Mouse (Mus musculus): Measurements from ENCODE around the gene Grip1.

- TF ChIP-seq POLR2A (IDR thresholded peaks at IDR 0.05; ENCODE audit: low read depth, low read length) (no peak), CTCF (IDR thresholded peaks at IDR 0.05; ENCODE audit: borderline replicate concordance, insufficient read depth, low read length) (no peak)
Measured at GRCm38 (mm10) chr10:119842004-119842403, 388.4 kb downstream of the Grip1 start.
